8 mouse cellular contexts compared by ENCODE assay signal in the genomic region with DNA sequence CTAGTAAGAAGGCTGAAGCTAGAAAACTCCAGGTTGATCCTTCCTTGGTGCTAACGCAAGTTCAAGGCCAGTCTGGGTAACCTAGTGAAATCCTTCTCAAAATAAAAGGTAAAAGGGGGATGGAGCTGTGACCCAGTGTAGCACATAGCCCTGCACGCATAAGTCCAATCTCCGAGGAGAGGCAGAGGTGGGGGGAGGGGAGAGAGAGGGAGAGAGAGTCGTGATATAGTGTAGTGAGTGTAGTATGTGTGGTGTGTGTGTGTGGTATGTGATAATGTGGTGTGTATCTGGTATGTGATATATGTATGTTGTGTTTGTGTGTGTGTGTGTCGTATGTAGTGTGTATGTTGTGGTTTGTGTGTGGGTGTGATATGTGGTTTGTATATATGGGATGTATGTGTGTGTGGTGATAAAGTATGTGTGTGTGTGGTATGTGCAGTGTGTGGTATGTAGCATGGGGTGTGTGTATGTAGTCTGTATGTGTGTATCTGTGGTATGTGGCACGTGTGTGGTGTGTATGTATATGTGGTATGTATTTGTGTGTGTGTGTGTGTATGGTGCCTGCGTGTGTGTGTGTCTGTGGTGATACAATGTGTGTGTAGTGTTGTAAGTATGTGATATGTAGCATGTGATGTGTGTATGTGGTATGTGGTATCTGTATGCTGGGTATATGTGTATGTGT.
DNase-seq lines count a peak whose midpoint lies in the region; ATAC-seq and TF ChIP-seq lines count a peak whose summit lies in the region.
"Had no signal": no experiment of that assay in that cellular context is flagged by ENCODE, and none has a peak within 500 bp of the region (broad histone marks: within the 10 kb centered on the region; RNA-seq: fewer than 3 reads in every experiment).

No protein-coding gene starts in this region.

- WGBS in forebrain, embryonic 16.5 days = 80% methylated on average over 7 of the region's 7 CpGs
- 76% methylated on average over 7 of the region's 7 CpGs for WGBS in forebrain, embryonic 11.5 days
- WGBS in midbrain, embryonic 12.5 days = 78% methylated on average over 7 of the region's 7 CpGs
- 82% methylated on average over 7 of the region's 7 CpGs for WGBS in midbrain, postnatal 0 days
- 80% methylated on average over 7 of the region's 7 CpGs for WGBS in hindbrain, embryonic 14.5 days
- 84% methylated on average over 7 of the region's 7 CpGs for WGBS in neural tube, embryonic 15.5 days
- WGBS in liver, postnatal 0 days (ENCODE audit: insufficient replicate concordance) = 69% methylated on average over 7 of the region's 7 CpGs

- no peak overlapping the region for H3K4me2 ChIP-seq in forebrain, embryonic 16.5 days (ENCODE audit: low read length)
- H3K4me2 ChIP-seq in forebrain, embryonic 11.5 days (ENCODE audit: low read depth, low read length, severe bottlenecking) = no peak overlapping the region
- no peak overlapping the region for H3K4me2 ChIP-seq in midbrain, embryonic 12.5 days (replicated peaks)
- no peak overlapping the region for H3K4me2 ChIP-seq in midbrain, postnatal 0 days (ENCODE audit: low read depth, low read length, poor library complexity, severe bottlenecking)
- H3K4me2 ChIP-seq in hindbrain, embryonic 14.5 days (replicated peaks) = no peak overlapping the region
- no peak overlapping the region for H3K4me2 ChIP-seq in neural tube, embryonic 15.5 days
- no peak overlapping the region for H3K4me2 ChIP-seq in liver, postnatal 0 days (ENCODE audit: low read depth, low read length)

- ATAC-seq in forebrain, embryonic 16.5 days = peak; percentile 52; the same call in 1 of the 2 replicates
- no peak; the same call in 1 of the 2 replicates for ATAC-seq in forebrain, embryonic 11.5 days (replicated peaks; ENCODE audit: low FRiP score)
- ATAC-seq in midbrain, embryonic 12.5 days (ENCODE audit: low FRiP score, low read depth) = peak; percentile 21; the same call in 1 of the 2 replicates
- no peak for ATAC-seq in midbrain, postnatal 0 days (ENCODE audit: low FRiP score)
- ATAC-seq in hindbrain, embryonic 14.5 days (ENCODE audit: low FRiP score) = peak; percentile 44; the same call in 1 of the 2 replicates
- ATAC-seq in neural tube, embryonic 15.5 days (ENCODE audit: low FRiP score) = 0 out of 2 replicates have a peak, but pooled peaks have one; percentile 40
- ATAC-seq in liver, postnatal 0 days = no peak

- H3K27ac ChIP-seq in forebrain, embryonic 16.5 days (ENCODE audit: low read length) = no peak overlapping the region
- no peak overlapping the region for H3K27ac ChIP-seq in forebrain, embryonic 11.5 days (ENCODE audit: low read depth, low read length)
- H3K27ac ChIP-seq in midbrain, embryonic 12.5 days (replicated peaks) = no peak overlapping the region
- no peak overlapping the region for H3K27ac ChIP-seq in midbrain, postnatal 0 days (ENCODE audit: low read depth, low read length)
- H3K27ac ChIP-seq in hindbrain, embryonic 14.5 days = no peak overlapping the region
- H3K27ac ChIP-seq in neural tube, embryonic 15.5 days (replicated peaks) = no peak overlapping the region
- no peak overlapping the region for H3K27ac ChIP-seq in liver, postnatal 0 days (ENCODE audit: low read depth)

- peaks cover 5% of the 10 kb centered on the region for H3K4me1 ChIP-seq in forebrain, embryonic 16.5 days (replicated peaks; ENCODE audit: control insufficient read depth, insufficient read depth, low read length)
- H3K4me1 ChIP-seq in forebrain, embryonic 11.5 days (replicated peaks; ENCODE audit: control insufficient read depth, insufficient read depth, low read length) = no peaks in the 10 kb centered on the region
- no peaks in the 10 kb centered on the region for H3K4me1 ChIP-seq in midbrain, embryonic 12.5 days
- H3K4me1 ChIP-seq in midbrain, postnatal 0 days (ENCODE audit: insufficient read depth, low read length) = no peaks in the 10 kb centered on the region
- H3K4me1 ChIP-seq in hindbrain, embryonic 14.5 days (replicated peaks; ENCODE audit: control insufficient read depth, insufficient read depth, low read length) = no peaks in the 10 kb centered on the region
- H3K4me1 ChIP-seq in neural tube, embryonic 15.5 days = peaks cover 4% of the 10 kb centered on the region; the same call in 1 of the 2 replicates
- peaks cover 5% of the 10 kb centered on the region; the same call in 1 of the 2 replicates for H3K4me1 ChIP-seq in liver, postnatal 0 days (ENCODE audit: insufficient read depth)

- no peaks in the 10 kb centered on the region for H3K27me3 ChIP-seq in forebrain, embryonic 16.5 days (replicated peaks; ENCODE audit: control insufficient read depth, insufficient read depth, low read length)
- no peaks in the 10 kb centered on the region for H3K27me3 ChIP-seq in forebrain, embryonic 11.5 days (ENCODE audit: control insufficient read depth, insufficient read depth, low read length)
- H3K27me3 ChIP-seq in midbrain, embryonic 12.5 days = no peaks in the 10 kb centered on the region; the same call in 1 of the 2 replicates
- no peaks in the 10 kb centered on the region for H3K27me3 ChIP-seq in midbrain, postnatal 0 days (ENCODE audit: insufficient read depth, low read length)
- no peaks in the 10 kb centered on the region for H3K27me3 ChIP-seq in hindbrain, embryonic 14.5 days (ENCODE audit: control insufficient read depth, insufficient read depth, low read length)
- no peaks in the 10 kb centered on the region for H3K27me3 ChIP-seq in neural tube, embryonic 15.5 days (replicated peaks)
- no peaks in the 10 kb centered on the region for H3K27me3 ChIP-seq in liver, postnatal 0 days (ENCODE audit: insufficient read depth, low read length)
- H3K27me3 ChIP-seq: Patski had no signal

- no peak for TF ChIP-seq CTCF in midbrain, postnatal 0 days (IDR thresholded peaks at IDR 0.05)
- no peak for TF ChIP-seq CTCF in liver, postnatal 0 days (IDR thresholded peaks at IDR 0.05; ENCODE audit: low read depth)

- TF ChIP-seq EP300 in liver, postnatal 0 days (IDR thresholded peaks at IDR 0.05; ENCODE audit: low read depth) = no peak

- no peaks in the 10 kb centered on the region for H3K36me3 ChIP-seq in forebrain, embryonic 16.5 days (ENCODE audit: control insufficient read depth, insufficient read depth)
- no peaks in the 10 kb centered on the region for H3K36me3 ChIP-seq in forebrain, embryonic 11.5 days (ENCODE audit: control insufficient read depth, insufficient read depth, low read length)
- H3K36me3 ChIP-seq in midbrain, embryonic 12.5 days = no peaks in the 10 kb centered on the region
- H3K36me3 ChIP-seq in midbrain, postnatal 0 days (ENCODE audit: insufficient read depth, low read length) = no peaks in the 10 kb centered on the region
- no peaks in the 10 kb centered on the region for H3K36me3 ChIP-seq in hindbrain, embryonic 14.5 days (replicated peaks; ENCODE audit: control insufficient read depth, insufficient read depth)
- no peaks in the 10 kb centered on the region for H3K36me3 ChIP-seq in neural tube, embryonic 15.5 days
- no peaks in the 10 kb centered on the region for H3K36me3 ChIP-seq in liver, postnatal 0 days (replicated peaks; ENCODE audit: insufficient read depth, low read length)

- H3K9me3 ChIP-seq in forebrain, embryonic 16.5 days (ENCODE audit: control insufficient read depth, low read length) = no peaks in the 10 kb centered on the region
- H3K9me3 ChIP-seq in forebrain, embryonic 11.5 days (ENCODE audit: control insufficient read depth, low read length) = no peaks in the 10 kb centered on the region
- H3K9me3 ChIP-seq in midbrain, embryonic 12.5 days = no peaks in the 10 kb centered on the region
- no peaks in the 10 kb centered on the region for H3K9me3 ChIP-seq in midbrain, postnatal 0 days (ENCODE audit: low read length)
- no peaks in the 10 kb centered on the region for H3K9me3 ChIP-seq in hindbrain, embryonic 14.5 days (ENCODE audit: control insufficient read depth, low read length)
- no peaks in the 10 kb centered on the region for H3K9me3 ChIP-seq in neural tube, embryonic 15.5 days (replicated peaks)
- H3K9me3 ChIP-seq in liver, postnatal 0 days (ENCODE audit: low read length) = no peaks in the 10 kb centered on the region

- H3K9ac ChIP-seq in forebrain, embryonic 16.5 days (replicated peaks; ENCODE audit: low read depth, low read length) = no peak overlapping the region
- H3K9ac ChIP-seq in forebrain, embryonic 11.5 days (ENCODE audit: low read length) = no peak overlapping the region
- H3K9ac ChIP-seq in midbrain, embryonic 12.5 days (replicated peaks) = 0 out of 2 replicates have a peak overlapping the region, but pooled peaks have one; percentile 39
- no peak overlapping the region for H3K9ac ChIP-seq in midbrain, postnatal 0 days (replicated peaks; ENCODE audit: low read length, poor library complexity, severe bottlenecking)
- no peak overlapping the region for H3K9ac ChIP-seq in hindbrain, embryonic 14.5 days
- H3K9ac ChIP-seq in neural tube, embryonic 15.5 days (replicated peaks) = no peak overlapping the region; the same call in 1 of the 2 replicates
- no peak overlapping the region for H3K9ac ChIP-seq in liver, postnatal 0 days (replicated peaks)

- no peak overlapping the region for H3K4me3 ChIP-seq in forebrain, embryonic 16.5 days (replicated peaks; ENCODE audit: low read length)
- H3K4me3 ChIP-seq in forebrain, embryonic 11.5 days (ENCODE audit: low read depth, low read length) = no peak overlapping the region
- H3K4me3 ChIP-seq in midbrain, embryonic 12.5 days = no peak overlapping the region
- no peak overlapping the region for H3K4me3 ChIP-seq in midbrain, postnatal 0 days (ENCODE audit: low read depth, low read length)
- H3K4me3 ChIP-seq in hindbrain, embryonic 14.5 days (replicated peaks; ENCODE audit: low read length) = no peak overlapping the region
- no peak overlapping the region for H3K4me3 ChIP-seq in neural tube, embryonic 15.5 days (replicated peaks)
- H3K4me3 ChIP-seq in liver, postnatal 0 days (ENCODE audit: low read depth, low read length) = no peak overlapping the region

- no peak for DNase-seq in forebrain, embryonic 11.5 days (ENCODE audit: low spot score)
- no peak for DNase-seq in midbrain, postnatal 0 days (ENCODE audit: low spot score)
- no peak for DNase-seq in hindbrain, embryonic 14.5 days (ENCODE audit: low spot score)
- no peak for DNase-seq in liver, postnatal 0 days

Comparison
In these comparisons a context has a peak if more than half of its experiments do, and no peak if none do; other contexts are left out.
1. ATAC-seq: peak in forebrain, embryonic 16.5 days (single experiment), midbrain, embryonic 12.5 days (single experiment), hindbrain, embryonic 14.5 days (single experiment) and neural tube, embryonic 15.5 days (single experiment); none in forebrain, embryonic 11.5 days (single experiment), midbrain, postnatal 0 days (single experiment) and liver, postnatal 0 days (single experiment).